8 mouse cellular contexts compared by ENCODE assay signal in genomic region chr4:63558407-63559081, GRCm38 (mm10). TPM values are rescaled to one million over a fixed set of nuclear protein-coding genes. Genes with fewer than 3 reads are reported as not detected.
A peak's percentile ranks its signal among the peaks of the same experiment; 100 is the strongest.
DNase-seq lines count a peak whose midpoint lies in the region; ATAC-seq and TF ChIP-seq lines count a peak whose summit lies in the region.

Tmem268 (plus strand) TSS chr4:63558781.

- peak; percentile 29; the same call in 1 of the 2 replicates for TF ChIP-seq CTCF in brain, embryonic 14.5 days (IDR thresholded peaks at IDR 0.05; ENCODE audit: borderline replicate concordance, extremely low read depth, insufficient read depth, insufficient read length)

- peaks cover 48% of the 10 kb centered on the region for H3K4me1 ChIP-seq in erythroblast, embryonic 14.5 days (ENCODE audit: control insufficient read depth)
- H3K4me1 ChIP-seq in heart, embryonic 12.5 days (replicated peaks), result peaks cover 42% of the 10 kb centered on the region
- peaks cover 40% of the 10 kb centered on the region for H3K4me1 ChIP-seq in kidney, embryonic 16.5 days (ENCODE audit: insufficient read depth, low read length)
- peaks cover 81% of the 10 kb centered on the region for H3K4me1 ChIP-seq in liver, embryonic 15.5 days (replicated peaks)
- peaks cover 39% of the 10 kb centered on the region for H3K4me1 ChIP-seq in stomach, embryonic 15.5 days

- TF ChIP-seq POLR2A in brain, embryonic 14.5 days (IDR thresholded peaks at IDR 0.05; ENCODE audit: borderline replicate concordance, extremely low read depth, insufficient read depth, insufficient read length, poor library complexity, severe bottlenecking), result peak; percentile 67

- H3K27ac ChIP-seq in heart, embryonic 12.5 days (ENCODE audit: poor library complexity, severe bottlenecking), result peak within 1 kb of the TSS; percentile 23; the same call in 1 of the 2 replicates
- peak within 1 kb of the TSS; percentile 70 for H3K27ac ChIP-seq in kidney, embryonic 16.5 days (ENCODE audit: low read length)
- H3K27ac ChIP-seq in liver, embryonic 15.5 days (replicated peaks), result peak within 1 kb of the TSS; percentile 79
- H3K27ac ChIP-seq in stomach, embryonic 15.5 days, result peak within 1 kb of the TSS; percentile 71

- H3K4me2 ChIP-seq in heart, embryonic 12.5 days, result peak within 1 kb of the TSS; percentile 75
- peak within 1 kb of the TSS; percentile 88 for H3K4me2 ChIP-seq in kidney, embryonic 16.5 days (replicated peaks; ENCODE audit: low read depth, low read length)
- H3K4me2 ChIP-seq in liver, embryonic 15.5 days, result peak within 1 kb of the TSS; percentile 93
- peak within 1 kb of the TSS; percentile 87 for H3K4me2 ChIP-seq in stomach, embryonic 15.5 days

- WGBS in heart, embryonic 12.5 days, result under 1% methylated on average over 74 of the region's 81 CpGs
- under 1% methylated on average over 65 of the region's 81 CpGs for WGBS in kidney, embryonic 16.5 days
- under 1% methylated on average over 56 of the region's 81 CpGs for WGBS in liver, embryonic 15.5 days (ENCODE audit: insufficient replicate concordance)
- WGBS in stomach, embryonic 15.5 days, result under 1% methylated on average over 53 of the region's 81 CpGs

- peak within 1 kb of the TSS; percentile 77 for H3K4me3 ChIP-seq in erythroblast, embryonic 14.5 days (replicated peaks)
- H3K4me3 ChIP-seq in heart, embryonic 12.5 days, result peak within 1 kb of the TSS; percentile 70
- H3K4me3 ChIP-seq in kidney, embryonic 16.5 days (ENCODE audit: low read length), result peak within 1 kb of the TSS; percentile 68
- H3K4me3 ChIP-seq in liver, embryonic 15.5 days (replicated peaks), result peak within 1 kb of the TSS; percentile 71
- H3K4me3 ChIP-seq in stomach, embryonic 15.5 days (replicated peaks), result peak within 1 kb of the TSS; percentile 75

- peak; percentile 82 for ATAC-seq in heart, embryonic 12.5 days (ENCODE audit: insufficient number of reproducible peaks, low FRiP score)
- peak; percentile 66 for ATAC-seq in kidney, embryonic 16.5 days (ENCODE audit: low FRiP score, low TSS enrichment)
- ATAC-seq in liver, embryonic 15.5 days (ENCODE audit: insufficient read depth), result peak; percentile 74
- ATAC-seq in stomach, embryonic 15.5 days (ENCODE audit: insufficient read depth, low FRiP score, low read depth), result peak; percentile 78

- peaks cover 26% of the 10 kb centered on the region for H3K36me3 ChIP-seq in erythroblast, embryonic 14.5 days (ENCODE audit: control insufficient read depth)
- H3K36me3 ChIP-seq in heart, embryonic 12.5 days, result peaks cover 12% of the 10 kb centered on the region; the same call in 1 of the 2 replicates
- peaks cover 10% of the 10 kb centered on the region for H3K36me3 ChIP-seq in kidney, embryonic 16.5 days (ENCODE audit: insufficient read depth, low read length)
- no peaks in the 10 kb centered on the region for H3K36me3 ChIP-seq in liver, embryonic 15.5 days (replicated peaks)
- H3K36me3 ChIP-seq in stomach, embryonic 15.5 days, result no peaks in the 10 kb centered on the region

- no peaks in the 10 kb centered on the region for H3K9me3 ChIP-seq in erythroblast, embryonic 14.5 days (ENCODE audit: control insufficient read depth, low read length)
- H3K9me3 ChIP-seq in heart, embryonic 12.5 days (replicated peaks), result no peaks in the 10 kb centered on the region
- H3K9me3 ChIP-seq in kidney, embryonic 16.5 days (ENCODE audit: low read length), result no peaks in the 10 kb centered on the region
- H3K9me3 ChIP-seq in liver, embryonic 15.5 days (replicated peaks), result no peaks in the 10 kb centered on the region
- H3K9me3 ChIP-seq in stomach, embryonic 15.5 days, result no peaks in the 10 kb centered on the region

- peak within 1 kb of the TSS; percentile 83 for H3K9ac ChIP-seq in heart, embryonic 12.5 days
- H3K9ac ChIP-seq in kidney, embryonic 16.5 days (replicated peaks; ENCODE audit: low read length), result peak within 1 kb of the TSS; percentile 82
- H3K9ac ChIP-seq in liver, embryonic 15.5 days, result peak within 1 kb of the TSS; percentile 74
- peak within 1 kb of the TSS; percentile 85 for H3K9ac ChIP-seq in stomach, embryonic 15.5 days

- peak; percentile 61 to 70 for DNase-seq in CD8-positive naive resting alpha-beta T cell, adult 2 months (ENCODE audit: low read depth in 2 of 2, low spot score in 2 of 2)
- DNase-seq in brain, embryonic 14.5 days (ENCODE audit: low read depth), result peak; percentile 66
- peak; percentile 85 for DNase-seq in neural tube, embryonic 10.5 days (ENCODE audit: extremely low spot score, low spot score)

- H3K27me3 ChIP-seq in erythroblast, embryonic 14.5 days (ENCODE audit: control insufficient read depth), result no peaks in the 10 kb centered on the region
- no peaks in the 10 kb centered on the region for H3K27me3 ChIP-seq in heart, embryonic 12.5 days (replicated peaks)
- no peaks in the 10 kb centered on the region for H3K27me3 ChIP-seq in kidney, embryonic 16.5 days (ENCODE audit: insufficient read depth, low read length)
- H3K27me3 ChIP-seq in liver, embryonic 15.5 days, result no peaks in the 10 kb centered on the region
- no peaks in the 10 kb centered on the region for H3K27me3 ChIP-seq in stomach, embryonic 15.5 days (replicated peaks)

RNA-seq across cellular contexts. Expression of gene Tmem268, which starts in this region (rescaled TPM):
- polyA plus RNA-seq in brain, embryonic 14.5 days (2012; rRNA removed), result 5.2 and 5.3 TPM in 2 replicates
- polyA plus RNA-seq in erythroblast, embryonic 14.5 days (2012), result 0.04 and 0.12 TPM in 2 replicates
- 5.3 and 5.6 TPM in 2 replicates for polyA plus RNA-seq in heart, embryonic 12.5 days (2016; fragmentation: Nextera tagmentation; extraction: Ambion mirVana)
- 6.6 TPM in 2 replicates for polyA plus RNA-seq in kidney, embryonic 16.5 days (2015; fragmentation: Nextera tagmentation; extraction: Ambion mirVana)
- polyA plus RNA-seq in liver, embryonic 15.5 days (2015; fragmentation: Nextera tagmentation; extraction: Ambion mirVana), result 9.6 and 11.7 TPM in 2 replicates
- 8.2 and 8.3 TPM in 2 replicates for polyA plus RNA-seq in stomach, embryonic 15.5 days (2015; fragmentation: Nextera tagmentation; extraction: Ambion mirVana)

Comparison
In these comparisons a context has a peak if more than half of its experiments do, and no peak if none do; other contexts are left out.
1. Peak in every context shown above with its lines: DNase-seq, ATAC-seq, H3K4me3 ChIP-seq and H3K27ac ChIP-seq.
2. H3K27ac ChIP-seq: peak in every context shown above with its lines; median percentile 79 in liver, embryonic 15.5 days; 71 in stomach, embryonic 15.5 days; 70 in kidney, embryonic 16.5 days; 23 in heart, embryonic 12.5 days.